Mouse (Mus musculus) kidney, adult 2 months (tissue): ENCODE measurements at regions not wholly inside any gene's neighbourhood (a gene's known extent, or its start where the extent isn't known, plus 50 kb on each side); places are given as distances from the start of the nearest gene placed in this dataset.

ENCODE experiments used
- CTCF ChIP-seq: fragments of 200-500 bp; conservative IDR thresholded peaks from 2 replicates; pipeline ENCODE4 v1.5.1; 2011; ENCODE audit warnings: low read depth, mild to moderate bottlenecking, control low read depth, low read length, moderate library complexity, mixed read lengths; ENCODE audit not compliant: insufficient read depth, insufficient read length
- POLR2A ChIP-seq: fragments of 200-500 bp; IDR thresholded peaks from one replicate; pipeline ENCODE4 v1.6.1; 2011; ENCODE audit warnings: low read depth, low read length, control low read depth

DNA sequence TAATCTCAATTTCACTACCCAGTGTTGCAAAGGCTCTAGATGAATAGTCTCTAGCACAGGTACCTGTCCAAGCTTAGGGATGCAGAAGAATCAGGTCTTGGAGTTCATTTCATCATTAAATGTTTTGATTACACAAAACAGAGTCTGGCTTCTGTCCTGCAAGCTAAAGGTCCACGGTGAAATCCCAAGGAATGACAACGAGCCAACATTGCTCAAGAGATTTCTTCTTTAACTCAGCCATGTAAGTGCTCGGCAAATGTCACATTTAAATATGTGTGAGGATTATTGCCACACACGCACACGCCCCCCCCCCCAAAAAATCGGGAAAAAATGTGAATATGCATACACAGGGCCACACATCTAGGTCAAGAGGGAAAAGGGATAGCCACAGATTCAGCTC lies 1666.4 kb upstream of the 5930422O12Rik start:
- no peak for TF ChIP-seq CTCF
- TF ChIP-seq POLR2A: no peak
